Mouse (Mus musculus): ENCODE data around the gene Suv39h2. TPM values are rescaled to one million over a fixed set of nuclear protein-coding genes. Genes with fewer than 3 reads are reported as not detected.
A peak's percentile ranks its signal among the peaks of the same experiment; 100 is the strongest.

The Suv39h2 gene
- total RNA-seq, 2 experiments from 2014 or later: 0.62 to 0.72 TPM

DNA sequence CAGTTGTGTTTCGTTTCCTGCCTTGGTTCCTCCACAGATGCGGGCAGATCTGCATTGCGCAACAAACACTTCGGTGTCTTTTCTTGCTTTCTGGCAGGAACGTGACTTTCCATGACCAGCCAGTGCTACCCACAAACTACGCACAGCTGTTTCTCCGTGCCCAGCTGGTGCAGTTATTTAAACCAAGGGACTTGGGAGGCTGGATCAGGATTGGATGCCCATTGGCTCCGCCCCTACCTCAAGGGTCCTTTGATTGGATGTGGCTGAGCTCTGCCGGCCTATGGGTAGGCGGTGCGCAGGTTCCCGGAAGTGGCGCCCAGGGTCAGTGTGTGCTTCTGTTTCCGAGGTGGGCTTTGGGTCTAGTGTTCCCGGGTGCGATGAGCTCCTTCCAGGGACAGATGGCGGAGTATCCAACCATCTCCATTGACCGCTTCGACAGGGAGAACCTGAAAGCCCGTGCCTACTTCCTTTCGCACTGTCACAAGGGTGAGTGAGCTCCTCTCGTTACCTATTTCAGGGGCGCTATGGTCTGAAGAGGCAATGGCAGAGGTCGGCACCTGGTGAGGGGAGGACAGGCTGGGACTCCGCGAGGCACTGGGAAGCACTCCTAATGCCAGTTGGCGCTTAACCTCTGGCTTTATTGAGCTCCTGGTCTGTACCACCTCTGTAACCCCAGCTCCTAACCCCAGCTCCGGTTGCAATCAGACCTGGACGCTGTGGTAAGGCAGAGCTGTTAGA lies 50.8 kb downstream of the Suv39h2 start, which contains the start of gene Dclre1c:
TSS of gene Dclre1c (plus strand) at position 291 of the 738 bp plus-strand sequence.
- DNase-seq: peak; percentile 92 to 96

DNA sequence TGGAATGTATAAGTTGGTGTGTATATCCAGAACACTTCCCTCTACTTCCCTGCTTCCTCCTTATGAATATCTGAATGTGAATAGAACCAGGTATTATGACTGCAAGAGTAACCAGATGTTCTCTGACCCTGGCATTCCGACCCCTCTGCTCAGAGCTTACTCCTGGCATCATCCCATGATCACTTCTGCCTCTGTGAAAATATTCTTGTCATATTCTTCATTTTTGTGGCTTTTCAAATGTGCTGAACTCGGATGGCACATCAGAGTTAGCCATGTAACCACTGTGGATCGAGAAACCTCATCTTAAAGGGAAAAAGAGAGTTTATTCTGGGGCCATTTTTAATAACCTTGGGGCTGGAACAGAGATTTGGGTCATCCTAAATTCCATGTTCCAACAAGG lies 52.3 kb downstream of the Suv39h2 start, which contains the start of gene Meig1:
TSS of gene Meig1 (minus strand) at position 101 of the 400 bp plus-strand sequence.
- no peak for DNase-seq

DNA sequence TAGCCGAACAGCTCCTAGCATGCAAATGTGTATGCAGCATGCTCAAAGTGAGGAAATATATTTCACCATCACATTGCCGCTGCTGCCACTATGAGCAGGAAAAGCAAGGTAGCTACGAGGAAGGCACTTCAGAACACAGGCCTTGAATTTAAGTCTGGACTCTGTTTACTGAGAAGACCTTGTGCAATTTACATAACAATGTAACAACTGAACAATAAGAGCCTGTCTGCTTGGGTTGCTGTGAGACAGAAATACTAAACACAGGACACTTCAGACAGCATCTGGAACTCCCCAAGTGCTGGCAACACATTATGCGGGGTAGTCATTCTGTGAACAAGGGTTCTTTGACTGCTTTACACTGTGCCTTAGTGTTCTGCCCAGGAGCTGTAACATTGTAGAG lies 54.7 kb downstream of the Suv39h2 start:
- DNase-seq: no peak

DNA sequence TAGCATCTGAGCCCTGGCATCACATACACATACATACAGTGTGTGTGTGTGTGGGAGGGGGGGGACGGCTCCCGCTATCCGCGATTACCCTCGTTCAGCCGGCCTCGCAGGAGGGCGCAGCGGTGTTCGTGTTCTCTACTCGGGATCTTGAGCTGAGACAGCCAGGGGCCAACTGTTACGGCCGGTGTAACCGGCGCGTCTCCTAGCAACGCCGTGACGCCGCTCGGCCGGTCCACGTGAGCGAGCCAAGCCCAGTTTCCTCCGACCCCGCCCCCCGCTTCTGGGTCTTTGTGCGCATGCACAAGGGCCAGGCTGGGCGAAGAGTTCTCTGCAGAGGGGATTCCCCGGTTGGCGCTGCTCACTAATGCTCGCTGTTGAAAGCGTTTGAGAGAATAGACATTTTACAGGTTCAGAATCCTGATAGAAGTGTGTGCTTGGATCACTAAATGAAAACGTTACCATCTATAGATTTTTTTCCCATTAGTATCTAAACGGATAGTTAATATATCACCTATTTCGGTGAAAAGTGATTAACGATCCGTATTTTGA lies 55.9 kb downstream of the Suv39h2 start:
- peak; percentile 98 for DNase-seq

DNA sequence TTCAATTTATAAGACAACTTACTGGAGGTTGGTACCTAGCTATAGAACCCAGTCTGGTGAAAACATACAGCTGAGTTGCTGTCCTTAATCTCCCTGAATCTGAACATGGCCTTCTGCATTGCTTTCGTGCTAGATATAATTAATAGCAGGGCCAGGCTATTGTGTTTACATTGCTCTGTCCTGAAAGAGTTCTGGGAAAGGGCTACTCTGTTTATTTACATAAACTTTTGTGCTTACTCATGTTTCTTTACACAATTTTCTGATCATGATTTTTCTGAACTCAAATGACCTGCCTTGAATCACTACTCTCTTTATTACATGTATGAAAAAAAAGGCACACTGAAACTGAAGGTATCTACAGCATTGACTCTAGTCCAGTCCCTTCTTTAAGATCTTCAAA lies 59.2 kb downstream of the Suv39h2 start:
- DNase-seq: no peak

DNA sequence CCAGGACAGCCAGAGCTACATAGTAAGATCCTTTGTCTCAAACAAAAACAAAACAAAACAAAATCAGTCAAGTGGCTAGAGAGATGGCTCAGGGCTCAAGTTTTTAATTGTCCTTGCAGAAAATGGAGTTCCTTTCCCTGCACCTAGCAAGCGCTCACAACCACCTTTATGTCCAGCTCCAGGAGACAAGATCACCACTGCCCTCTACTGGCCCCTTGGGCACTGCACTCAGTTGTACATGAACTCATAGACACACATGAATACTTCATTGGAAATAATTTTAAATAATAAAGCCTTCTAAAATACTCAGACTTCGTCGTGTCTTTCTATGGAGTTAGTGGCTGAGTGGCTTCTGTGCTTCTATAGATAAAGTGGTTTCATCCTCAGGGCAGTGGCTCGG lies 60.6 kb downstream of the Suv39h2 start:
- peak; percentile 15 to 63 for DNase-seq

DNA sequence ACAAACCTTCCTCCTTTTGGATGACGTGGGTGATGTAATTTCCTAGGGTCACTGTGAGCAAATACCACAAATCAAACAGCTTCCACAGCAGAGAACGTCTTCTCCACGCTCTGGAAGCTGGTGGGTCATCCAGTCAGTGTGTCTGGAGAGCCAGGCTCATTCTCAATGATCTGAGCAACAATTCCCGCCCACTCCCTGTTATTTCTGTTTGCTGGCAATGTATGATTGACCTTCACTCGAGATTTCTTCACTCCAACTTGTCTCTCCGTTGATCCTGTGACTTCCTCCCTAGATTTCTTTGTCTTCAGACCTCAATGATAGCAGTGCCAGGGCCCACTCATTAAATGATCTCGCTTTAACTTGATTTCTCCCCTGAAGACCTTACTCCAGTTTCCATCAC lies 67.1 kb downstream of the Suv39h2 start:
- no peak for DNase-seq

DNA sequence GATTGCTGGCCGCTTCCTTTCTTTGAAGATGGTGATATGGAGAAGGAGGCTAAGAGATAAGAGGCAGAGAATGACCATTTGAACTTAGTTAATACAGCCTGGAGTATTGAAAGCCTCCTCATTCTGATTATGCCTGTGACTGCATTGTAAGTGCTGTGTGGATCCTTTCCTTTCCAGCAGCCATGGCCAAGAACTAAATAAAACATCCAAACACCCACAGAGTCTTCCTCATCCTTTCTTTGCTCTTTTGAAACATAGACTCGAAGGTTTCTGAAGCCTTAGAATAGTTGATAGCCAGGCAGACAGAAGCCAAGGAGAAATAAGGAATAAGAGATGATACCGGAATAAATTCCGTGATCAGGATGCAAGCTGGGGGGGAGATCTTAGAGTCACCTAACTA lies 68.8 kb downstream of the Suv39h2 start:
- DNase-seq: no peak

Other genes starting within 250 kb of the Suv39h2 start
- gene Nmt2, start 190.8 kb downstream of the Suv39h2 start, total RNA-seq (2021): 1 to 10 TPM; 8.5 to 9.1 TPM
- 1 to 10 TPM; 5.0 to 5.5 TPM for gene Rpp38, start 142.4 kb downstream of the Suv39h2 start, total RNA-seq (2021)
- gene Acbd7, start 138.9 kb downstream of the Suv39h2 start, total RNA-seq (2021): 1 to 10 TPM; 1.4 to 1.8 TPM
- gene Olah, start 77.8 kb downstream of the Suv39h2 start, total RNA-seq (2021): not detected
- 1 to 10 TPM; 2.3 to 2.5 TPM for gene Meig1, start 52.4 kb downstream of the Suv39h2 start, total RNA-seq (2021)
- 1 to 10 TPM; 2.4 to 4.0 TPM for gene Dclre1c, start 50.9 kb downstream of the Suv39h2 start, total RNA-seq (2021)
- gene Gm45902, start 37.8 kb upstream of the Suv39h2 start, total RNA-seq (2021): 1 to 10 TPM in 1 of 2 experiments, under 1 TPM in 1; 0.99 to 1.4 TPM
- 10 to 100 TPM; 23.0 to 23.9 TPM for gene Hspa14, start 37.8 kb upstream of the Suv39h2 start, total RNA-seq (2021)
- gene Cdnf, start 38.0 kb upstream of the Suv39h2 start, total RNA-seq (2021): 10 to 100 TPM; 30.3 to 34.8 TPM
- 10 to 100 TPM in 1 of 2 experiments, 1 to 10 TPM in 1; 5.5 to 11.9 TPM for gene Fam107b, start 95.5 kb upstream of the Suv39h2 start, total RNA-seq (2021)

Data from heart, adult 18-20 months (tissue).